Mouse (Mus musculus): ENCODE data around the gene Fbh1.

Fbh1 gene

GRCm38 (mm10) chr2:11777091-11778068 is at the start of gene Fbh1, which contains the start of gene Ankrd16:
TSS of gene Fbh1 (minus strand) at chr2:11777582.
TSS of gene Ankrd16 (plus strand) at chr2:11777876.
- peak; percentile 100 for DNase-seq (ENCODE audit: low spot score)

GRCm38 (mm10) chr2:11801299-11801930 is 24.0 kb upstream of the Fbh1 start:
- DNase-seq (ENCODE audit: low spot score), result no peak

- no peak for DNase-seq (ENCODE audit: low spot score)
Observed at GRCm38 (mm10) chr2:11797930-11798364, 20.6 kb upstream of the Fbh1 start.

GRCm38 (mm10) chr2:11794668-11795067 is 17.3 kb upstream of the Fbh1 start:
- DNase-seq (ENCODE audit: low spot score), result no peak

GRCm38 (mm10) chr2:11784159-11784558 is 6.8 kb upstream of the Fbh1 start:
- DNase-seq (ENCODE audit: low spot score), result no peak

- DNase-seq (ENCODE audit: low spot score), result peak; percentile 64
Observed at GRCm38 (mm10) chr2:11778087-11778823, 873 bp upstream of the Fbh1 start.

GRCm38 (mm10) chr2:11776415-11776814 is 967 bp downstream of the Fbh1 start:
- no peak for DNase-seq (ENCODE audit: low spot score)

GRCm38 (mm10) chr2:11775121-11775520 is 2.3 kb downstream of the Fbh1 start:
- no peak for DNase-seq (ENCODE audit: low spot score)

GRCm38 (mm10) chr2:11774426-11774825 is 3.0 kb downstream of the Fbh1 start:
- no peak for DNase-seq (ENCODE audit: low spot score)

- DNase-seq (ENCODE audit: low spot score), result no peak
Observed at GRCm38 (mm10) chr2:11772401-11772800, 5.0 kb downstream of the Fbh1 start.

GRCm38 (mm10) chr2:11771701-11772100 is 5.7 kb downstream of the Fbh1 start:
- no peak for DNase-seq (ENCODE audit: low spot score)

GRCm38 (mm10) chr2:11767161-11767545 is 10.2 kb downstream of the Fbh1 start:
- DNase-seq (ENCODE audit: low spot score), result no peak

GRCm38 (mm10) chr2:11766485-11767160 is 10.8 kb downstream of the Fbh1 start:
- DNase-seq (ENCODE audit: low spot score), result no peak

GRCm38 (mm10) chr2:11765694-11766093 is 11.7 kb downstream of the Fbh1 start:
- no peak for DNase-seq (ENCODE audit: low spot score)

- no peak for DNase-seq (ENCODE audit: low spot score)
Observed at GRCm38 (mm10) chr2:11762541-11762940, 14.8 kb downstream of the Fbh1 start.

GRCm38 (mm10) chr2:11739516-11740051 is 37.8 kb downstream of the Fbh1 start:
- no peak for DNase-seq (ENCODE audit: low spot score)

- no peak for DNase-seq (ENCODE audit: low spot score)
Observed at GRCm38 (mm10) chr2:11738794-11739193, 38.6 kb downstream of the Fbh1 start.

GRCm38 (mm10) chr2:11735853-11736252 is 41.5 kb downstream of the Fbh1 start:
- DNase-seq (ENCODE audit: low spot score), result no peak

- DNase-seq (ENCODE audit: low spot score), result no peak
Observed at GRCm38 (mm10) chr2:11732978-11733377, 44.4 kb downstream of the Fbh1 start.

- DNase-seq (ENCODE audit: low spot score), result no peak
Observed at GRCm38 (mm10) chr2:11729091-11729490, 48.3 kb downstream of the Fbh1 start.

GRCm38 (mm10) chr2:11727574-11727973 is 49.8 kb downstream of the Fbh1 start:
- DNase-seq (ENCODE audit: low spot score), result no peak
